Mouse (Mus musculus): ENCODE results near the gene Tuba1a. TPM values are rescaled to one million over a fixed set of nuclear protein-coding genes. Genes with fewer than 3 reads are reported as not detected.
A peak's percentile ranks its signal among the peaks of the same experiment; 100 is the strongest.
"Not testable (repeated sequence)": the region's sequence is repeated elsewhere in the genome, so short reads cannot be mapped to it uniquely, and the experiment has no call there.

The Tuba1a gene
- polyA plus RNA-seq, 1 experiment from 2014 or later = 16,831 TPM

- Histone ChIP-seq H3K9me3 (ENCODE audit: control insufficient read depth, low read length) (no peaks in the 10 kb centered on the region), H3K4me1 (replicated peaks; ENCODE audit: control insufficient read depth, insufficient read depth, low read length) (peaks cover 8% of the 10 kb centered on the region), H3K4me2 (ENCODE audit: low read length) (no peak overlapping the region), H3K4me3 (replicated peaks; ENCODE audit: low read length) (no peak overlapping the region), H3K36me3 (ENCODE audit: control insufficient read depth, insufficient read depth) (no peaks in the 10 kb centered on the region), H3K27me3 (replicated peaks; ENCODE audit: control insufficient read depth, insufficient read depth, low read length) (no peaks in the 10 kb centered on the region), H3K27ac (ENCODE audit: low read length) (no peak overlapping the region), H3K9ac (replicated peaks; ENCODE audit: low read depth, low read length) (no peak overlapping the region)
- 78% methylated on average over 5 of the region's 5 CpGs for WGBS
- ATAC-seq = no peak
Observed at GRCm38 (mm10) chr15:98957475-98957874, 4.0 kb upstream of the Tuba1a start.

- ATAC-seq = no peak
- H3K4me3 ChIP-seq (replicated peaks; ENCODE audit: low read length) = no peak overlapping the region; the same call in 1 of the 2 replicates
- peak overlapping the region; percentile 98 for H3K27ac ChIP-seq (ENCODE audit: low read length)
- H3K4me1 ChIP-seq (replicated peaks; ENCODE audit: control insufficient read depth, insufficient read depth, low read length) = peaks cover 8% of the 10 kb centered on the region
- H3K4me2 ChIP-seq (ENCODE audit: low read length) = peak overlapping the region; percentile 90
- H3K36me3 ChIP-seq (ENCODE audit: control insufficient read depth, insufficient read depth) = no peaks in the 10 kb centered on the region
- H3K27me3 ChIP-seq (replicated peaks; ENCODE audit: control insufficient read depth, insufficient read depth, low read length) = no peaks in the 10 kb centered on the region
- 40% methylated on average over 4 of the region's 4 CpGs for WGBS
- no peaks in the 10 kb centered on the region for H3K9me3 ChIP-seq (ENCODE audit: control insufficient read depth, low read length)
- peak overlapping the region; percentile 89 for H3K9ac ChIP-seq (replicated peaks; ENCODE audit: low read depth, low read length)
Observed at GRCm38 (mm10) chr15:98956000-98956399, 2.5 kb upstream of the Tuba1a start.

- Histone ChIP-seq H3K36me3 (ENCODE audit: control insufficient read depth, insufficient read depth) (no peaks in the 10 kb centered on the region), H3K27ac (ENCODE audit: low read length) (peak overlapping the region; percentile 98), H3K4me3 (replicated peaks; ENCODE audit: low read length) (peak overlapping the region; percentile 49), H3K4me1 (replicated peaks; ENCODE audit: control insufficient read depth, insufficient read depth, low read length) (peaks cover 8% of the 10 kb centered on the region), H3K9me3 (ENCODE audit: control insufficient read depth, low read length) (no peaks in the 10 kb centered on the region), H3K4me2 (ENCODE audit: low read length) (peak overlapping the region; percentile 90), H3K9ac (replicated peaks; ENCODE audit: low read depth, low read length) (peak overlapping the region; percentile 89), H3K27me3 (replicated peaks; ENCODE audit: control insufficient read depth, insufficient read depth, low read length) (no peaks in the 10 kb centered on the region)
- 38% methylated on average over 4 of the region's 4 CpGs for WGBS
- no peak for ATAC-seq
Observed at GRCm38 (mm10) chr15:98955324-98955723, 1.8 kb upstream of the Tuba1a start.

GRCm38 (mm10) chr15:98954425-98955253 lies 1.1 kb upstream of the Tuba1a start:
- peak; percentile 13 for ATAC-seq
- 1% methylated on average over 14 of the region's 14 CpGs for WGBS
- H3K4me3 ChIP-seq (replicated peaks; ENCODE audit: low read length) = peak overlapping the region; percentile 49
- H3K36me3 ChIP-seq (ENCODE audit: control insufficient read depth, insufficient read depth) = peaks cover under 1% of the 10 kb centered on the region; the same call in 1 of the 2 replicates
- H3K9me3 ChIP-seq (ENCODE audit: control insufficient read depth, low read length) = no peaks in the 10 kb centered on the region
- peak overlapping the region; percentile 89 for H3K9ac ChIP-seq (replicated peaks; ENCODE audit: low read depth, low read length)
- peak overlapping the region; percentile 90 for H3K4me2 ChIP-seq (ENCODE audit: low read length)
- H3K4me1 ChIP-seq (replicated peaks; ENCODE audit: control insufficient read depth, insufficient read depth, low read length) = peaks cover 8% of the 10 kb centered on the region
- H3K27ac ChIP-seq (ENCODE audit: low read length) = peak overlapping the region; percentile 98
- no peaks in the 10 kb centered on the region for H3K27me3 ChIP-seq (replicated peaks; ENCODE audit: control insufficient read depth, insufficient read depth, low read length)

GRCm38 (mm10) chr15:98952751-98953400 lies 627 bp downstream of the Tuba1a start:
- H3K4me2 ChIP-seq (ENCODE audit: low read length) = no peak overlapping the region
- H3K4me1 ChIP-seq (replicated peaks; ENCODE audit: control insufficient read depth, insufficient read depth, low read length) = peaks cover 20% of the 10 kb centered on the region
- no peaks in the 10 kb centered on the region for H3K9me3 ChIP-seq (ENCODE audit: control insufficient read depth, low read length)
- H3K27me3 ChIP-seq (replicated peaks; ENCODE audit: control insufficient read depth, insufficient read depth, low read length) = no peaks in the 10 kb centered on the region
- H3K36me3 ChIP-seq (ENCODE audit: control insufficient read depth, insufficient read depth) = peaks cover 3% of the 10 kb centered on the region; the same call in 1 of the 2 replicates
- ATAC-seq = peak; percentile 43
- H3K4me3 ChIP-seq (replicated peaks; ENCODE audit: low read length) = peak overlapping the region; percentile 71
- H3K27ac ChIP-seq (ENCODE audit: low read length) = peak overlapping the region; percentile 100
- WGBS = under 1% methylated on average over 41 of the region's 41 CpGs
- H3K9ac ChIP-seq (replicated peaks; ENCODE audit: low read depth, low read length) = peak overlapping the region; percentile 98

- Histone ChIP-seq H3K36me3 (ENCODE audit: control insufficient read depth, insufficient read depth) (peaks cover 3% of the 10 kb centered on the region; the same call in 1 of the 2 replicates), H3K9ac (replicated peaks; ENCODE audit: low read depth, low read length) (peak overlapping the region; percentile 98), H3K27me3 (replicated peaks; ENCODE audit: control insufficient read depth, insufficient read depth, low read length) (no peaks in the 10 kb centered on the region), H3K4me2 (ENCODE audit: low read length) (peak overlapping the region; percentile 44), H3K9me3 (ENCODE audit: control insufficient read depth, low read length) (no peaks in the 10 kb centered on the region), H3K27ac (ENCODE audit: low read length) (peak overlapping the region; percentile 100), H3K4me1 (replicated peaks; ENCODE audit: control insufficient read depth, insufficient read depth, low read length) (peaks cover 21% of the 10 kb centered on the region), H3K4me3 (replicated peaks; ENCODE audit: low read length) (peak overlapping the region; percentile 71)
- ATAC-seq = no peak
- under 1% methylated on average over 5 of the region's 5 CpGs for WGBS
Observed at GRCm38 (mm10) chr15:98952063-98952455, 1.4 kb downstream of the Tuba1a start.

GRCm38 (mm10) chr15:98951122-98952062 lies 2.1 kb downstream of the Tuba1a start:
- peak overlapping the region; percentile 98 for H3K9ac ChIP-seq (replicated peaks; ENCODE audit: low read depth, low read length)
- ATAC-seq; H3K36me3 ChIP-seq (ENCODE audit: control insufficient read depth, insufficient read depth); H3K9me3 ChIP-seq (ENCODE audit: control insufficient read depth, low read length); H3K27me3 ChIP-seq (replicated peaks; ENCODE audit: control insufficient read depth, insufficient read depth, low read length): not testable (repeated sequence)
- peak overlapping the region; percentile 44 for H3K4me2 ChIP-seq (ENCODE audit: low read length)
- peak overlapping the region; percentile 71 for H3K4me3 ChIP-seq (replicated peaks; ENCODE audit: low read length)
- WGBS = 43% methylated on average over 11 of the region's 15 CpGs
- H3K27ac ChIP-seq (ENCODE audit: low read length) = peak overlapping the region; percentile 100
- H3K4me1 ChIP-seq (replicated peaks; ENCODE audit: control insufficient read depth, insufficient read depth, low read length) = peaks cover 17% of the 10 kb centered on the region

GRCm38 (mm10) chr15:98949607-98949892 lies 4.0 kb downstream of the Tuba1a start:
- Histone ChIP-seq H3K4me2 (ENCODE audit: low read length) (peak overlapping the region; percentile 89), H3K4me3 (replicated peaks; ENCODE audit: low read length) (peak overlapping the region; percentile 42), H3K27ac (ENCODE audit: low read length) (peak overlapping the region; percentile 20; the same call in 1 of the 2 replicates), H3K36me3 (ENCODE audit: control insufficient read depth, insufficient read depth) (peaks cover 3% of the 10 kb centered on the region; the same call in 1 of the 2 replicates), H3K4me1 (replicated peaks; ENCODE audit: control insufficient read depth, insufficient read depth, low read length) (peaks cover 13% of the 10 kb centered on the region), H3K9ac (replicated peaks; ENCODE audit: low read depth, low read length) (peak overlapping the region; percentile 54), H3K27me3 (replicated peaks; ENCODE audit: control insufficient read depth, insufficient read depth, low read length) (no peaks in the 10 kb centered on the region), H3K9me3 (ENCODE audit: control insufficient read depth, low read length) (no peaks in the 10 kb centered on the region)
- no peak for ATAC-seq
- 42% methylated on average over 3 of the region's 3 CpGs for WGBS

All from forebrain, embryonic 16.5 days (tissue).